Mouse (Mus musculus): ENCODE data around the gene Dusp22. TPM values are rescaled to one million over a fixed set of nuclear protein-coding genes. Genes with fewer than 3 reads are reported as not detected.

Dusp22 gene
- polyA plus RNA-seq, 1 experiment from 2014 or later = 17.9 TPM

DNA sequence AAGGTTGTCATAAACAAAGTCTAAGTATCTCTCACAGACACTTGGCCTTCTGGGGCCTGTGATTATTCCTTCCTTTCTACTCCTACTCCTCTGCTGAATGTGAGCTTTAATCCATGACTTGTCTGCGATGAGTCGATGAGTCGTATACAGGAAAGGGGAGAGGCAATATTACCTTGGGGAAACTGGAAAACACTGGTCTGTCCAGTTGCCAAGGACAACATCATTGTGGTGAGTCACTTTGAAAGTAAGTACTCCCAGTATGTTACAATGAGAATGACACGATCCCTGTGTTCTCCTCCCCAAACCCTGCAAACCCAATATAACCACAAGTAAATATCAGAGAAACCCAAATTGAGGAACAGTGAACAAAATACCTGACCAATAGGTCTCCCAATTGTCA, 17.7 kb upstream of the Dusp22 start:
- Histone ChIP-seq H3K4me3 (ENCODE audit: low read length) (no peak overlapping the region), H3K27me3 (ENCODE audit: control insufficient read depth, insufficient read depth, low read length) (no peaks in the 10 kb centered on the region), H3K9me3 (replicated peaks; ENCODE audit: control insufficient read depth, low read length) (no peaks in the 10 kb centered on the region), H3K4me2 (ENCODE audit: low read depth, low read length) (no peak overlapping the region), H3K4me1 (ENCODE audit: control insufficient read depth, insufficient read depth, low read length) (no peaks in the 10 kb centered on the region), H3K9ac (ENCODE audit: low read length) (no peak overlapping the region), H3K27ac (ENCODE audit: low read length) (no peak overlapping the region), H3K36me3 (ENCODE audit: control insufficient read depth, insufficient read depth) (no peaks in the 10 kb centered on the region)
- 64% methylated on average over 4 of the region's 4 CpGs for WGBS
- ATAC-seq (replicated peaks; ENCODE audit: extremely low read depth, insufficient read depth, low FRiP score) = no peak

DNA sequence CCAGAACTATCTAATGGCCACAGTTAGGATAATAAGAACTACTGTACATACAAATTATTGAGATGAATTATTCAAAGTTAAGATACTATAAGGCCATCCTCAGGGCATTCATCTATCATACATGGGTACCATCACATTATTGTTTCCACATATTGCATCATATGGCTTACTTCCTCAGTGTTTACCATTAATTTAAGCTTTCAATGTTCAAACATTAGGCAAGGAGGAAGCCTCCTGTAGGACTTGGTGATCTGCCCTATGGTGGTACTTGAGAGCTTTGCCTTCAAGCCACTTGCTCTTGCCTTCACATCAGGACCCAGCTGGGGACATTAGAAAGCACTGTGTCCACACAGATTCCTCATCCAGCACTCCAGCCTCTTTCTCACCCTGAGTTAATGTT, 11.3 kb upstream of the Dusp22 start:
- no peak for ATAC-seq (replicated peaks; ENCODE audit: extremely low read depth, insufficient read depth, low FRiP score)

DNA sequence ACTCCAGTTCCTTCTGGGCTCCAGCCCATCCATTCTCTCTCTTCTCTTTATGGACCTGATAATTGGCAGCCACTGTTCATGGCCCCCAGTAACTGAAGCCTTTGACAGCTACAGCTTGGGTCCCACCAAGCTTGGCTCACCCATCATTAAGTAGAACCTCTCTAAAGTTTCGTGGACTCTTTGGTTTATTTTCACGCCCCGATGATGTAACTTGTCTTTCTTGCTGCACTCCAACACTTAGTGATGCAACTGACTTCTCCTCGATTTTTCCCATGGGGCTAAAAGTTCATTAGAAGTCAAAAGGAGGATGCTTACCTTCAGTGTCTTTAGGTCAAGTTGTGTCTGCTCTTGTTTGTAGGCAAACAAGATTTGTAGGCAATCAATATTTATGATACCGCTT, 10.6 kb upstream of the Dusp22 start:
- ATAC-seq (replicated peaks; ENCODE audit: extremely low read depth, insufficient read depth, low FRiP score) = no peak
- H3K9ac ChIP-seq (ENCODE audit: low read length) = no peak overlapping the region

More for the DNA sequence above, 11.3 kb upstream of the Dusp22 start:
- Histone ChIP-seq H3K9ac (ENCODE audit: low read length) (no peak overlapping the region), H3K27me3 (ENCODE audit: control insufficient read depth, insufficient read depth, low read length) (no peaks in the 10 kb centered on the region), H3K4me2 (ENCODE audit: low read depth, low read length) (no peak overlapping the region), H3K36me3 (ENCODE audit: control insufficient read depth, insufficient read depth) (no peaks in the 10 kb centered on the region), H3K4me3 (ENCODE audit: low read length) (no peak overlapping the region), H3K27ac (ENCODE audit: low read length) (no peak overlapping the region), H3K9me3 (replicated peaks; ENCODE audit: control insufficient read depth, low read length) (no peaks in the 10 kb centered on the region), H3K4me1 (ENCODE audit: control insufficient read depth, insufficient read depth, low read length) (no peaks in the 10 kb centered on the region)

DNA sequence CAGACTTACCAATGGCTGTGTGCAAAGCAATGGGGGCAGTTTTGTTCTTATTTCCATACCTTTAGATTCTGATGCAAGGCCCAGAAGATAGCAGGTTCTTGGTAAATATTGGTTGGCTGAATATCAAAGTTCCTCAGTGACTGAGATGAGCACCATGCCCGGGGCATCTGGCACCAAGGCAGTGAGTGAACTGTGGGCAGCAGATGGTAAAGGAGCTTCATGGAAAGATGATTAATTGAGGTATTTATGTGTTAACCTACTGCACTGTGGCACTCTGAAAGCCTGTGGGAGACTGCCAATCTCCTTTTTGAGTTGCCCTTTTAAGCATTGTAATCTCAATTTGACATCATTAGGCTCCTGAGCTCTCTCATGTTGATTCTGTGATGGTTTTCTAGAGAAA, 9.1 kb upstream of the Dusp22 start:
- H3K27ac ChIP-seq (ENCODE audit: low read length) = no peak overlapping the region
- ATAC-seq (replicated peaks; ENCODE audit: extremely low read depth, insufficient read depth, low FRiP score) = no peak
- H3K9ac ChIP-seq (ENCODE audit: low read length) = no peak overlapping the region
- no peaks in the 10 kb centered on the region for H3K36me3 ChIP-seq (ENCODE audit: control insufficient read depth, insufficient read depth)
- H3K4me1 ChIP-seq (ENCODE audit: control insufficient read depth, insufficient read depth, low read length) = no peaks in the 10 kb centered on the region
- H3K4me2 ChIP-seq (ENCODE audit: low read depth, low read length) = no peak overlapping the region
- no peaks in the 10 kb centered on the region for H3K9me3 ChIP-seq (replicated peaks; ENCODE audit: control insufficient read depth, low read length)
- no peak overlapping the region for H3K4me3 ChIP-seq (ENCODE audit: low read length)
- 82% methylated on average over 1 of the region's 1 CpGs for WGBS
- no peaks in the 10 kb centered on the region for H3K27me3 ChIP-seq (ENCODE audit: control insufficient read depth, insufficient read depth, low read length)

More for the DNA sequence above, 10.6 kb upstream of the Dusp22 start:
- no peaks in the 10 kb centered on the region for H3K9me3 ChIP-seq (replicated peaks; ENCODE audit: control insufficient read depth, low read length)
- no peak overlapping the region for H3K4me3 ChIP-seq (ENCODE audit: low read length)
- 89% methylated on average over 5 of the region's 5 CpGs for WGBS
- no peak overlapping the region for H3K27ac ChIP-seq (ENCODE audit: low read length)
- no peak overlapping the region for H3K4me2 ChIP-seq (ENCODE audit: low read depth, low read length)
- H3K36me3 ChIP-seq (ENCODE audit: control insufficient read depth, insufficient read depth) = no peaks in the 10 kb centered on the region
- no peaks in the 10 kb centered on the region for H3K4me1 ChIP-seq (ENCODE audit: control insufficient read depth, insufficient read depth, low read length)
- H3K27me3 ChIP-seq (ENCODE audit: control insufficient read depth, insufficient read depth, low read length) = no peaks in the 10 kb centered on the region

DNA sequence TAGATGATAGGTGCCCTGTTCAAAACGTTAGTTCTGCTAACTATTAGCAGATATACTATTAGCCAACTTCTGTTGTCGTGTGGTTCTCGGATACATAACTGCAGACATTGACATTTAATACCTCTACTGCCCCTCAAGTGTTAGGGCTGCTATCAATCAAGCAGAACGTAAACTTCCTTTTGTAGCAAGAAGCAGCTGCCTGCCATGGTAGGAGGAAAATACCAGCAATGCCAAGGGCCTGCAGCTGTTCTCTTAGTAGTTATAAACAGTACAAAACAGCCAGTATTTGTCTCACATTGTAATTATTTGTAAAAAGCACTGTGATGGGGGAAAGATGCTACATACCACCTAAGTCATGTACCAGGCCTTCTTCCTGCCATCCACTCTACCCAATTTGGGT, 6.7 kb upstream of the Dusp22 start:
- H3K4me1 ChIP-seq (ENCODE audit: control insufficient read depth, insufficient read depth, low read length) = no peaks in the 10 kb centered on the region
- no peaks in the 10 kb centered on the region for H3K27me3 ChIP-seq (ENCODE audit: control insufficient read depth, insufficient read depth, low read length)
- H3K4me2 ChIP-seq (ENCODE audit: low read depth, low read length) = no peak overlapping the region
- WGBS = 50% methylated on average over 4 of the region's 4 CpGs
- H3K27ac ChIP-seq (ENCODE audit: low read length) = no peak overlapping the region
- no peaks in the 10 kb centered on the region for H3K36me3 ChIP-seq (ENCODE audit: control insufficient read depth, insufficient read depth)
- H3K9ac ChIP-seq (ENCODE audit: low read length) = no peak overlapping the region
- no peak overlapping the region for H3K4me3 ChIP-seq (ENCODE audit: low read length)
- no peak for ATAC-seq (replicated peaks; ENCODE audit: extremely low read depth, insufficient read depth, low FRiP score)
- no peaks in the 10 kb centered on the region for H3K9me3 ChIP-seq (replicated peaks; ENCODE audit: control insufficient read depth, low read length)

DNA sequence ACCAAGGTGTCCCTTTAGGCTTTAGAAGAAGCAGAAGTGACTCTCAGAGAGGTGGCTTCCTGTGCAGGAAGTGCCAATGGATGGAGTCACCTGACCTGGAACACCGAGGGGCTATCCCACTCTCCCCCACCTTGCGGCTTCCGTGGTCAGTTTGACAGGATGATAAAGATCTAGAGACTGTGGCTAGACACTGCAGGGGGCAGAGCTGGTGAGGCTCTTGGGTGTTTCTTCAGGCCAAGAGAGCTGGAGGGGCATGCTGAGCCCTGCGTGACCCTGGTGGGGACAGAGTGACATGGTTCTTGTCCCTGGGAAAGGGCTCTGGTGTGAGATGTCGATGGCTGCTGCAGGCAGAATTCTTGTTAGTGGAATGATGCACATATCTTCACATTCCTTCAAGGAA, 5.3 kb upstream of the Dusp22 start:
- H3K36me3 ChIP-seq (ENCODE audit: control insufficient read depth, insufficient read depth) = no peaks in the 10 kb centered on the region
- no peak overlapping the region for H3K27ac ChIP-seq (ENCODE audit: low read length)
- no peak overlapping the region for H3K9ac ChIP-seq (ENCODE audit: low read length)
- no peak for ATAC-seq (replicated peaks; ENCODE audit: extremely low read depth, insufficient read depth, low FRiP score)
- no peaks in the 10 kb centered on the region for H3K27me3 ChIP-seq (ENCODE audit: control insufficient read depth, insufficient read depth, low read length)
- H3K4me1 ChIP-seq (ENCODE audit: control insufficient read depth, insufficient read depth, low read length) = no peaks in the 10 kb centered on the region
- no peak overlapping the region for H3K4me2 ChIP-seq (ENCODE audit: low read depth, low read length)
- H3K4me3 ChIP-seq (ENCODE audit: low read length) = no peak overlapping the region
- no peaks in the 10 kb centered on the region for H3K9me3 ChIP-seq (replicated peaks; ENCODE audit: control insufficient read depth, low read length)
- 49% methylated on average over 5 of the region's 5 CpGs for WGBS

DNA sequence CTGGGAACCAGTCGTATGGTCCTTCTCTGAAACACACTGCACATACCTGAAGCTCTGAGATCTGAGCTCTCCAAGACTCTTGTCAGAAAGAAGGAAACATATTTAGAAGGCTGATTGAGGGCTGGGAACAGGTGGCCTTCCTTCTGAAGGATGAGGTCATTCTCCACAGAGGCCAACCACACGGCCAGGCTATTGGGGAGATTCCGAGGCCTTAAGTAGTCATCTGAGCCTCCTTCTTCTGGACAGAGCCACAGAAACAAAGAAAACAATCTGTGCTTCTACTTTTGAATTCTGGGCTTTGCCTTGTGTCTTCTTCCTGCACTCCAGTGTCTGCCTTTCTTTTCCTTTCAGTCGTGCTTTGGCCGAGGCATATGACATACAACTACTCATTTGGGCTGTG, 2.9 kb upstream of the Dusp22 start:
- no peaks in the 10 kb centered on the region for H3K36me3 ChIP-seq (ENCODE audit: control insufficient read depth, insufficient read depth)
- no peak overlapping the region for H3K27ac ChIP-seq (ENCODE audit: low read length)
- H3K4me2 ChIP-seq (ENCODE audit: low read depth, low read length) = no peak overlapping the region
- no peaks in the 10 kb centered on the region for H3K9me3 ChIP-seq (replicated peaks; ENCODE audit: control insufficient read depth, low read length)
- H3K4me3 ChIP-seq (ENCODE audit: low read length) = no peak overlapping the region
- no peak for ATAC-seq (replicated peaks; ENCODE audit: extremely low read depth, insufficient read depth, low FRiP score)
- H3K4me1 ChIP-seq (ENCODE audit: control insufficient read depth, insufficient read depth, low read length) = no peaks in the 10 kb centered on the region; the same call in 1 of the 2 replicates
- no peak overlapping the region for H3K9ac ChIP-seq (ENCODE audit: low read length)
- 61% methylated on average over 5 of the region's 5 CpGs for WGBS
- no peaks in the 10 kb centered on the region for H3K27me3 ChIP-seq (ENCODE audit: control insufficient read depth, insufficient read depth, low read length)

DNA sequence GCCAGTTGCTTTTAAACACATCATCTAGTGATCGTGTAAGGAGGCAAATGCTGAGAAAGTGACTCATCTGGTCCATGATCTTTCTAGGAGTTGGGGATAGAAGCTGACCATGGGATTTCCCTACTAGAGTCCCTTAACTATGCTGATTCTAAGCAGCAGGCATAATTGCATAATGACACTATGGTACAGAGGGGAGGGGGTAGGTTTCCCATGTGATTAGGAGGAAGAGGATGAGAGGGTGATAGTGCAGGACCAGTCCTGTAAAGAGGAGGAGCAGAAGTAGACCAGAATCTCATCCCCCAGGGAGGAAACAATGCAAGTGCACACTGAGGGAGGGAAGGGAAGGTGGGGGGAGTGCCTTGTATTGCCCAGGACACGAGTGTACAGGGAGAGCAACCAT, 2.0 kb upstream of the Dusp22 start:
- Histone ChIP-seq H3K9me3 (replicated peaks; ENCODE audit: control insufficient read depth, low read length) (no peaks in the 10 kb centered on the region), H3K9ac (ENCODE audit: low read length) (no peak overlapping the region), H3K36me3 (ENCODE audit: control insufficient read depth, insufficient read depth) (no peaks in the 10 kb centered on the region), H3K4me2 (ENCODE audit: low read depth, low read length) (no peak overlapping the region), H3K4me3 (ENCODE audit: low read length) (no peak overlapping the region), H3K27ac (ENCODE audit: low read length) (no peak overlapping the region), H3K27me3 (ENCODE audit: control insufficient read depth, insufficient read depth, low read length) (no peaks in the 10 kb centered on the region), H3K4me1 (ENCODE audit: control insufficient read depth, insufficient read depth, low read length) (no peaks in the 10 kb centered on the region; the same call in 1 of the 2 replicates)
- no peak for ATAC-seq (replicated peaks; ENCODE audit: extremely low read depth, insufficient read depth, low FRiP score)
- 56% methylated on average over 2 of the region's 2 CpGs for WGBS

DNA sequence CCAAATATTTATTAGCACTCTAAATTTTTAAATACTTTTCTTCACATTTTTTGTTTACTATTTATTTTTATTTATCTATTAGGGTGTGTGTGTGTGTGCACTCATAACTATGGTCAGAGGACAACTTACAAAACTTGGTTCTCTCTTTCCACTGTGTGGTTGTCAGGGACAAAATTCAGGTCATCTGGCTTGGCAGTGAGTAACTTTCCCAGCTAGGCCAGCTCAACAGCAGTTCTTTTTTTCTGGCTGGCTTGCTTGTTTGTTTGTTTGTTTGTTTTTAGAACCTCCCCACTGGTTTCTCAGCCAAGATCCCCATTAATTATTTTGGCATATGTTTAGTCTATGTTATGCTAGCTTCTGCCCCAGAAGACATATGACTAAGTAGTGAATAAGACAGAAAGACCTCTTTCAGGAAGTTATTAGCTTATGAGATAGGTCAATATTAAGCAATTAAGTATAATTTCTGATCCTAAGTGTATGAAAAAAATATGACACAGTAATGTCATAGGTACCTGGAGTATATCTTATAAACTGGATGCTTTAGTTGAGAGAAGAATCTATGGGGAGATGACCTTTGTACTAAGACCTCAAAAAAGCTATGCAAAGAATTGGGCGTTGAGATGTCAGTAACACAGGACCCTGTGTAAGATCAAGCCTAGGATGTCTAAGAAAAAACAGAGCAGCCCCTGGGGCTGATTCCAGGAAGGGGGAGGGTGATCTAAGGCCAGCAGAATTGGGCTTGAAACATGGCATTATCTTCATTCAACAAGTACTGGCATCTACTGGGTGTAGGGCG, 1.4 kb upstream of the Dusp22 start:
- no peaks in the 10 kb centered on the region for H3K27me3 ChIP-seq (ENCODE audit: control insufficient read depth, insufficient read depth, low read length)
- H3K27ac ChIP-seq (ENCODE audit: low read length) = no peak overlapping the region
- WGBS = 77% methylated on average over 2 of the region's 2 CpGs
- no peak overlapping the region for H3K9ac ChIP-seq (ENCODE audit: low read length)
- no peak overlapping the region for H3K4me3 ChIP-seq (ENCODE audit: low read length)
- no peaks in the 10 kb centered on the region for H3K36me3 ChIP-seq (ENCODE audit: control insufficient read depth, insufficient read depth)
- no peak overlapping the region for H3K4me2 ChIP-seq (ENCODE audit: low read depth, low read length)
- H3K9me3 ChIP-seq (replicated peaks; ENCODE audit: control insufficient read depth, low read length) = no peaks in the 10 kb centered on the region
- no peak for ATAC-seq (replicated peaks; ENCODE audit: extremely low read depth, insufficient read depth, low FRiP score)
- H3K4me1 ChIP-seq (ENCODE audit: control insufficient read depth, insufficient read depth, low read length) = no peaks in the 10 kb centered on the region; the same call in 1 of the 2 replicates
